Mouse (Mus musculus): ENCODE data around the gene Yif1b. TPM values are rescaled to one million over a fixed set of nuclear protein-coding genes. Genes with fewer than 3 reads are reported as not detected.
A peak's percentile ranks its signal among the peaks of the same experiment; 100 is the strongest.
"Not testable (repeated sequence)": the region's sequence is repeated elsewhere in the genome, so short reads cannot be mapped to it uniquely, and the experiment has no call there.

The Yif1b gene
- polyA plus RNA-seq, 1 experiment from 2014 or later: 112 TPM

DNA sequence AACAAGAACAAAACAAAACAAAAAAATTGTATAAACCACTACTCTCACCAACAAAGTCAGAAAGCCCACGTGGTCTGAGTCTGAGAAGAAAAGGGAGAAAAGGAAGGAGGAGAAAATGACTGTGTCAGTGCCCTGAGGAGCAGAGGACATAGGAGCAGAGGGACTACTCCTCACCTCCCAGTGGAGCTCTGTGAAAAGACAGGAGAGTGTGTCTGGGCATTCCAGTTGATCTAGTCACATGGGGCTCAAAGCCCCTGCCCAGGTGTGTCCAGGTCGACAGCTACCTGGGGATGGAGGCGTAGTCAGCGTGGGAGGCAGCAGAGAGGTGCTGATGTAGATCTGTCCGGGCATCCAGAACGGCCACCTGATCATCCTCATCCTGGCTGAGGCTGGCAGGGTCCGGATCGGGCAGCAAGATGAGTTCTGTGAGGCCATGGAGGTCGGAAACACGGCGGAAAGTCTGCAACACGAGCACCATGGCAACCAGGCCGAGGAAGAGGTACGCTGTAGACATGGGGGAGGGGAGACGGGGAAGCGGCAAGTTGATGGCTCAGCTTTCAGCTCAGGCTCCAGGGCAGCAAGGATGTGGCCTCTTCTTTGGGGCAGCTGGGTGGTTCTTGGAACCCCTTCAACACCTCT lies 13.3 kb upstream of the Yif1b start:
- 0 out of 2 replicates have a peak overlapping the region, but pooled peaks have one; percentile 26 for H3K9ac ChIP-seq (replicated peaks)
- H3K36me3 ChIP-seq: no peaks in the 10 kb centered on the region
- H3K9me3 ChIP-seq (replicated peaks): no peaks in the 10 kb centered on the region
- WGBS: 14% methylated on average over 16 of the region's 16 CpGs
- peaks cover 4% of the 10 kb centered on the region for H3K27me3 ChIP-seq (replicated peaks)
- ATAC-seq (ENCODE audit: low FRiP score): peak; percentile 70
- peaks cover 11% of the 10 kb centered on the region for H3K4me1 ChIP-seq
- H3K27ac ChIP-seq (replicated peaks): no peak overlapping the region
- peak overlapping the region; percentile 5; the same call in 1 of the 2 replicates for H3K4me3 ChIP-seq (replicated peaks)
- H3K4me2 ChIP-seq: peak overlapping the region; percentile 35

DNA sequence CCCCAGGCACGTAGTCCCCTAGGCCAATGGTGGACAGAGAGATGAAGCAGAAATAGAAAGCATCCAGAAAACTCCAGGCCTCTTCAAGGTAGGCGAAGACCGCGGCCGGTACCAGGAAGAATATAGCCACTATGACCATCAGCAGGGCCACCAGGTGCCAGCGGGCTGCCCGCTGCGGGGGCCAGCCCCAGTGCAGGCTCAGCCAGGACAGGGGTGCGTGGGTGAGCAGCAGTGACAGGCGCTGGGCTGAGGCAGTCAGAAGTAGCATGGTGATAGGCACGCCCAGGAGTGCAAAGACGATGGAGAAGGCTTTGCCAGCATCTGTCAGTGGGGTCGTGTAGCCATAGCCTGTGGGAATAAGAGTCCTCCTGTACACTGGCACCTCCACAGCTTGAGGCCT lies 12.6 kb upstream of the Yif1b start:
- peaks cover 11% of the 10 kb centered on the region for H3K4me1 ChIP-seq
- no peak overlapping the region for H3K27ac ChIP-seq (replicated peaks)
- no peaks in the 10 kb centered on the region for H3K36me3 ChIP-seq
- WGBS: 82% methylated on average over 13 of the region's 13 CpGs
- no peaks in the 10 kb centered on the region for H3K9me3 ChIP-seq (replicated peaks)
- peak overlapping the region; percentile 35 for H3K4me2 ChIP-seq
- ATAC-seq (ENCODE audit: low FRiP score): no peak
- no peak overlapping the region for H3K9ac ChIP-seq (replicated peaks)
- H3K27me3 ChIP-seq (replicated peaks): peaks cover 10% of the 10 kb centered on the region
- H3K4me3 ChIP-seq (replicated peaks): peak overlapping the region; percentile 5; the same call in 1 of the 2 replicates

DNA sequence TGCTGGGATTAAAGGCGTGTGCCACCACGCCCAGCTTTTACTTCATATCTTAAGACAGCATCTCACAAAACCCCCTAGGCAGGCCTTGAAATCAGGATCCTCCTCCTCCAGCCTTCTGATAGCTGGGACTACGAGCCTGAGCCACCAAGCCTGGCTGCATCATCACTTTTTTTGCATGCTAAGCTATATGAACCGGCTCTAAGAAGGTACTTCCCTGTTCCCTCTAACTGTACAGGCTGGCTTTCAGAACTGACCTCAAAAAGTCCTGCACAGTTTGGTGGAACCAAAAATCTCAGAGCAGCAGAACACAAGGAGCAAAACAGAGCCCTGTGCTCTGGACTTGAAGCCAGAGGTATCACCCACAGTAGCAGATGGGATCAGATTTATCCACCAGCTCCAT lies 9.9 kb upstream of the Yif1b start:
- Histone ChIP-seq H3K27me3 (replicated peaks) (peaks cover 35% of the 10 kb centered on the region), H3K4me3 (replicated peaks) (no peak overlapping the region), H3K4me2 (no peak overlapping the region), H3K36me3 (no peaks in the 10 kb centered on the region), H3K9ac (replicated peaks) (no peak overlapping the region), H3K9me3 (replicated peaks) (no peaks in the 10 kb centered on the region), H3K27ac (replicated peaks) (no peak overlapping the region), H3K4me1 (peaks cover 20% of the 10 kb centered on the region)
- WGBS: 81% methylated on average over 4 of the region's 4 CpGs
- no peak for ATAC-seq (ENCODE audit: low FRiP score)

- no peaks in the 10 kb centered on the region for H3K36me3 ChIP-seq
- peaks cover 45% of the 10 kb centered on the region for H3K27me3 ChIP-seq (replicated peaks)
Measured at GRCm38 (mm10) chr7:29230560-29230959, 7.6 kb upstream of the Yif1b start.

DNA sequence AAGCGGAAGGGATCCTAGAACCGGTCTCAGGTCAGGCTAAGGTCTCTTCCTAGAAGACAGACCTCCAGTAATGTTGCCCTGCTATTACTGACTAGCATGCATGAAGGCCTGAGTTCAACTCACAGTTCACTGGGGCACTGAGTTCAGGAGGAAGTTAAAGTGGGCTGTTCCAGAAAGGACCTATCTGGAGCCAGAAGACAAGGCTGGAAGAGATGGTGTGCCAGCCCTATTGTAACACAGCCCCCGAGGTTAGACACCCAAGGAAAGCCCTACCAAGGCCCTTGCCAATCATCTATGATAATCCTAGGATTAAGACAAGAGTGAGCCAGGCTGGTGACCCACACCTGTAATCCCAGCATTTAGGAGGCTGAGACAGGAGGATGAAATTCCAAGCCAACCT lies 6.6 kb upstream of the Yif1b start:
- 60% methylated on average over 3 of the region's 3 CpGs for WGBS
- H3K27me3 ChIP-seq (replicated peaks): peaks cover 45% of the 10 kb centered on the region
- peaks cover 9% of the 10 kb centered on the region for H3K4me1 ChIP-seq
- H3K36me3 ChIP-seq: no peaks in the 10 kb centered on the region
- no peak for ATAC-seq (ENCODE audit: low FRiP score)
- no peak overlapping the region for H3K9ac ChIP-seq (replicated peaks)
- H3K27ac ChIP-seq (replicated peaks): no peak overlapping the region
- H3K9me3 ChIP-seq (replicated peaks): no peaks in the 10 kb centered on the region
- peak overlapping the region; percentile 50 for H3K4me3 ChIP-seq (replicated peaks)
- peak overlapping the region; percentile 96 for H3K4me2 ChIP-seq

More at GRCm38 (mm10) chr7:29230560-29230959, 7.6 kb upstream of the Yif1b start:
- WGBS: 42% methylated on average over 3 of the region's 3 CpGs
- Histone ChIP-seq H3K9ac (replicated peaks) (no peak overlapping the region), H3K27ac (replicated peaks) (no peak overlapping the region), H3K9me3 (replicated peaks) (no peaks in the 10 kb centered on the region), H3K4me3 (replicated peaks) (no peak overlapping the region), H3K4me2 (no peak overlapping the region), H3K4me1 (peaks cover 10% of the 10 kb centered on the region)
- no peak for ATAC-seq (ENCODE audit: low FRiP score)

GRCm38 (mm10) chr7:29232247-29233013 lies 5.7 kb upstream of the Yif1b start, which contains the start of gene Kcnk6:
TSS of gene Kcnk6 (minus strand) at chr7:29232515.
- Histone ChIP-seq H3K36me3 (no peaks in the 10 kb centered on the region), H3K4me2 (peak within 1 kb of the TSS; percentile 96), H3K9me3 (replicated peaks) (no peaks in the 10 kb centered on the region), H3K4me3 (replicated peaks) (peak within 1 kb of the TSS; percentile 50), H3K27me3 (replicated peaks) (peaks cover 45% of the 10 kb centered on the region), H3K27ac (replicated peaks) (no peak within 1 kb of the TSS), H3K9ac (replicated peaks) (peak within 1 kb of the TSS; percentile 52), H3K4me1 (peaks cover 9% of the 10 kb centered on the region)
- 0 out of 2 replicates have a peak, but pooled peaks have one; percentile 16 for ATAC-seq (ENCODE audit: low FRiP score)
- WGBS: under 1% methylated on average over 62 of the region's 62 CpGs

DNA sequence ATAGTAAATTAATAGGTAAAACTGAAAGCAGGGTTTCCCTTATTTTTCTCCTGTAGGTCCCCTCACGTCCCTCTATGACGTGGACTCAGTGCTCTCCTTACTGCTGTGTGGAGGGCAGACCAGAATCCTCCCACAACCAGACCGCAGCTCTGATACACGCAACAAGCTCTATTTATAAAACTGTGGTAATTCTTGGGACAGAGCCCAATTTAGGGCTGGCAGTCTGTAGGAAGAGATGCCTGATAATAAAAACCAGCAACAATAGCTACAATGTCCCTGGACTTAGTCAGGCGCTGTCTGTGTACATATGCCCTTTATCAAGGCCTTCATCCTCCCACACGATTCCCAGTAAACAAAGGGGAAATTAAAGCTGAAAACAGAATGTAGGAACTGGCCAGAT lies 4.4 kb upstream of the Yif1b start:
- 77% methylated on average over 6 of the region's 6 CpGs for WGBS
- ATAC-seq (ENCODE audit: low FRiP score): no peak
- no peaks in the 10 kb centered on the region for H3K9me3 ChIP-seq (replicated peaks)
- no peak overlapping the region for H3K9ac ChIP-seq (replicated peaks)
- H3K4me1 ChIP-seq: peaks cover 11% of the 10 kb centered on the region
- H3K27ac ChIP-seq (replicated peaks): no peak overlapping the region
- H3K4me3 ChIP-seq (replicated peaks): no peak overlapping the region
- H3K36me3 ChIP-seq: no peaks in the 10 kb centered on the region
- peaks cover 45% of the 10 kb centered on the region for H3K27me3 ChIP-seq (replicated peaks)
- H3K4me2 ChIP-seq: no peak overlapping the region

DNA sequence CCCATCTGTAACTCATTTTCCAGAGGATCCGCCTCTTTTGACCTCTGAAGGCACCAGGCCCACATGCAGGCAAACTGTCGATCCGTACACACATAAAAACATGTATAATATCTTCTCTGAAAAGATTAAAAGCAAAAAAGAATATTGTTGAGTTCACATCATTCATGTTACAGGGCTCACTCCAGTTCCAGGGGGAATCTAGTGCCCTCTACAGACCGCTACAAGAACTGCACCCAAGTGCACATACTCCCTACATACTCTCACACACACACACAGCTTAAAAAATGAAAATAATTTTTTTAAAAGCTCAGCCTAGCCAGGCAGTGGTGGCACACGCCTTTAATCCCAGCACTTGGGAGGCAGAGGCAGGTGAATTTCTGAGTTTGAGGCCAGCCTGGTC lies 3.5 kb upstream of the Yif1b start:
- H3K4me2 ChIP-seq: no peak overlapping the region
- H3K4me1 ChIP-seq: peaks cover 20% of the 10 kb centered on the region
- peaks cover 43% of the 10 kb centered on the region for H3K27me3 ChIP-seq (replicated peaks)
- no peak overlapping the region for H3K27ac ChIP-seq (replicated peaks)
- no peak overlapping the region for H3K4me3 ChIP-seq (replicated peaks)
- no peaks in the 10 kb centered on the region for H3K9me3 ChIP-seq (replicated peaks)
- ATAC-seq (ENCODE audit: low FRiP score): no peak
- H3K9ac ChIP-seq (replicated peaks): no peak overlapping the region
- H3K36me3 ChIP-seq: no peaks in the 10 kb centered on the region
- 80% methylated on average over 5 of the region's 5 CpGs for WGBS

DNA sequence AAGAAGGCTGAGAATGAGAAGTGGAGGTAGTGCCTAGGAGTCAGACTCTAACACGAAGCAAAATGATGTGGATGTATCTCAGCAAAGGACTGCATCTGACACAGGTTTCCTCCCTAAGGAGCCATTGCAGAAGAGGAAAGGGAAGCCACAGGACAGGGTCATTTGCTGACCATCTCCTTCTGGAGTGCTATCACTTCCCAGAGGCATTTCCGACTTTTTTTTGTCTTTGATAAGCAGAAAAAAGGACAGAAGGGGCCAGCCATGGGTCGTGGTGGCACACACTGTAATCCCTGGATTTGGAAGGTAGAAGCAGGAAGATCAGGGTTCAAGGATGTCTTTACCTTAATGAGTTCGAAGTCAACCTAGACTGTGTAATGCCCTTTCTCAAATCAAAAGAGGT lies 1.5 kb upstream of the Yif1b start:
- Histone ChIP-seq H3K27me3 (replicated peaks) (peaks cover 26% of the 10 kb centered on the region), H3K27ac (replicated peaks) (no peak overlapping the region), H3K4me2 (no peak overlapping the region), H3K4me3 (replicated peaks) (no peak overlapping the region), H3K9me3 (replicated peaks) (no peaks in the 10 kb centered on the region), H3K9ac (replicated peaks) (no peak overlapping the region), H3K4me1 (peaks cover 21% of the 10 kb centered on the region), H3K36me3 (no peaks in the 10 kb centered on the region)
- ATAC-seq (ENCODE audit: low FRiP score): no peak
- WGBS: 90% methylated on average over 4 of the region's 4 CpGs

DNA sequence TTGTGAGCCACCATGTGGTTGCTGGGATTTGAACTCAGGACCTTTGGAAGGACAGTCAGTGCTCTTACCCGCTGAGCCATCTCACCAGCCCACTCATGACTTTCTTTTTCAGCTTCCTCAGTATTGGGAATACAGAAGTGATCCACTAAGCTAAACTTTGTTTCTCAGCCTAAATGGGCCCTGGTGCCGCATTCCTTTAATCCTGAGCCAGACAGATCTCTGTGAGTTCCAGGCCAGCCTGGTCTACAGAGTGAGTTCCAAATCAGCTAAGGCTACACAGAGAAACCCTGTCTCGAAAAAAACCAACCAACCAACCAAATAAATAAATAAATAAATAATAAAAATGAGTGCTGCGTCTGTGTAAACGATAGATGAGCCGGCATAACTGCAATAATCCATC lies 533 bp upstream of the Yif1b start:
- ATAC-seq (ENCODE audit: low FRiP score): peak; percentile 25; the same call in 1 of the 2 replicates
- peaks cover 13% of the 10 kb centered on the region for H3K4me1 ChIP-seq
- WGBS: 26% methylated on average over 6 of the region's 6 CpGs

GRCm38 (mm10) chr7:29244732-29245416 lies 6.7 kb downstream of the Yif1b start:
- H3K27me3 ChIP-seq (replicated peaks): peaks cover 28% of the 10 kb centered on the region
- 95% methylated on average over 7 of the region's 7 CpGs for WGBS
- ATAC-seq (ENCODE audit: low FRiP score): no peak
- peaks cover 23% of the 10 kb centered on the region for H3K36me3 ChIP-seq
- no peak overlapping the region for H3K27ac ChIP-seq (replicated peaks)
- H3K4me1 ChIP-seq: 0 out of 2 replicates have a peak, but pooled peaks cover 5% of the 10 kb centered on the region
- no peaks in the 10 kb centered on the region for H3K9me3 ChIP-seq (replicated peaks)
- no peak overlapping the region for H3K4me3 ChIP-seq (replicated peaks)
- H3K9ac ChIP-seq (replicated peaks): no peak overlapping the region
- H3K4me2 ChIP-seq: no peak overlapping the region

More for the DNA sequence above, 533 bp upstream of the Yif1b start:
- peak overlapping the region; percentile 74 for H3K4me3 ChIP-seq (replicated peaks)
- not testable (repeated sequence) for H3K9me3 ChIP-seq (replicated peaks); H3K36me3 ChIP-seq
- H3K27ac ChIP-seq (replicated peaks): peak overlapping the region; percentile 94
- H3K4me2 ChIP-seq: peak overlapping the region; percentile 81
- peaks cover 16% of the 10 kb centered on the region for H3K27me3 ChIP-seq (replicated peaks)
- H3K9ac ChIP-seq (replicated peaks): peak overlapping the region; percentile 58
